In genomic region chr7:120917279-120917591, GRCm38 (mm10) we compare ENCODE assay signal across 8 mouse cellular contexts. TPM values are rescaled to one million over a fixed set of nuclear protein-coding genes. Genes with fewer than 3 reads are reported as not detected.
DNase-seq lines count a peak whose midpoint lies in the region; ATAC-seq and TF ChIP-seq lines count a peak whose summit lies in the region.

No protein-coding gene starts in this region.

- peaks cover 3% of the 10 kb centered on the region; the same call in 1 of the 2 replicates for H3K36me3 ChIP-seq in liver, embryonic 11.5 days (ENCODE audit: control insufficient read depth, insufficient read depth, low read length)
- H3K36me3 ChIP-seq in stomach, postnatal 0 days (ENCODE audit: control insufficient read depth, insufficient read depth, low read length): no peaks in the 10 kb centered on the region

- no peak for TF ChIP-seq CTCF in cerebellum, adult 2 months (IDR thresholded peaks at IDR 0.05; ENCODE audit: borderline replicate concordance, insufficient read depth, low read depth, low read length)
- TF ChIP-seq CTCF in stomach, postnatal 0 days (IDR thresholded peaks at IDR 0.05; ENCODE audit: low read depth): no peak

- 6% methylated on average over 12 of the region's 12 CpGs for WGBS in cerebellum, adult 2 months
- 8% methylated on average over 12 of the region's 12 CpGs for WGBS in liver, embryonic 11.5 days
- 6% methylated on average over 12 of the region's 12 CpGs for WGBS in stomach, postnatal 0 days

- no peak for TF ChIP-seq POLR2A in cerebellum, adult 2 months (IDR thresholded peaks at IDR 0.05; ENCODE audit: borderline replicate concordance, insufficient read depth, low read length)

- H3K4me3 ChIP-seq in cerebellum, adult 2 months (replicated peaks; ENCODE audit: insufficient read depth, low read depth, low read length): peak overlapping the region; percentile 72
- peak overlapping the region; percentile 94 for H3K4me3 ChIP-seq in liver, embryonic 11.5 days (ENCODE audit: low read depth, low read length)
- H3K4me3 ChIP-seq in stomach, postnatal 0 days (ENCODE audit: low read depth, low read length): peak overlapping the region; percentile 96

- no peaks in the 10 kb centered on the region for H3K9me3 ChIP-seq in liver, embryonic 11.5 days (ENCODE audit: control insufficient read depth, low read length)
- no peaks in the 10 kb centered on the region for H3K9me3 ChIP-seq in stomach, postnatal 0 days (ENCODE audit: control insufficient read depth, low read length)

- no peaks in the 10 kb centered on the region for H3K4me1 ChIP-seq in cerebellum, adult 2 months (ENCODE audit: control insufficient read depth, insufficient read depth, low read length)
- peaks cover 4% of the 10 kb centered on the region; the same call in 1 of the 2 replicates for H3K4me1 ChIP-seq in liver, embryonic 11.5 days (replicated peaks; ENCODE audit: control insufficient read depth, insufficient read depth, low read length)
- no peaks in the 10 kb centered on the region for H3K4me1 ChIP-seq in stomach, postnatal 0 days (replicated peaks; ENCODE audit: control insufficient read depth, insufficient read depth)

- no peak for TF ChIP-seq EP300 in stomach, postnatal 0 days (optimal IDR thresholded peaks at IDR 0.05)

- no peak overlapping the region for H3K9ac ChIP-seq in liver, embryonic 11.5 days (ENCODE audit: low read depth, low read length)
- no peak overlapping the region for H3K9ac ChIP-seq in stomach, postnatal 0 days (ENCODE audit: low read length)

- no peak overlapping the region for H3K27ac ChIP-seq in cerebellum, adult 2 months (ENCODE audit: insufficient read depth, low read length)
- no peak overlapping the region for H3K27ac ChIP-seq in liver, embryonic 11.5 days (ENCODE audit: low read depth, low read length)
- H3K27ac ChIP-seq in stomach, postnatal 0 days (replicated peaks): no peak overlapping the region

- H3K27me3 ChIP-seq in cerebellum, adult 2 months (ENCODE audit: control insufficient read depth, insufficient read depth, low read length): no peaks in the 10 kb centered on the region
- H3K27me3 ChIP-seq in liver, embryonic 11.5 days (replicated peaks; ENCODE audit: control insufficient read depth, insufficient read depth, low read length): no peaks in the 10 kb centered on the region
- no peaks in the 10 kb centered on the region for H3K27me3 ChIP-seq in stomach, postnatal 0 days (ENCODE audit: control insufficient read depth, insufficient read depth, low read length)

- ATAC-seq in liver, embryonic 11.5 days (replicated peaks; ENCODE audit: low FRiP score): no peak
- no peak for ATAC-seq in stomach, postnatal 0 days (ENCODE audit: low FRiP score, low TSS enrichment)

- no peak for DNase-seq in cerebellum, adult 2 months
- DNase-seq in cerebellum, postnatal 25 days: no peak
- DNase-seq in retina, adult 2 months (ENCODE audit: low read depth, low spot score): peak; percentile 28
- no peak for DNase-seq in retina, embryonic 14.5 days (ENCODE audit: low spot score)
- no peak for DNase-seq in liver, embryonic 11.5 days (ENCODE audit: low spot score)
- DNase-seq in stomach, postnatal 0 days (ENCODE audit: low spot score): no peak
- no peak for DNase-seq in urinary bladder, adult 18-20 months (ENCODE audit: low spot score in 2 of 2)
- DNase-seq in right cerebral cortex, adult 2 months (ENCODE audit: low spot score in 2 of 2): no peak

- peak overlapping the region; percentile 68 for H3K4me2 ChIP-seq in liver, embryonic 11.5 days
- peak overlapping the region; percentile 42 for H3K4me2 ChIP-seq in stomach, postnatal 0 days (replicated peaks; ENCODE audit: low read depth)

RNA-seq across cellular contexts. Expression of gene Polr3e, which starts 0.3 kb away (rescaled TPM):
- polyA plus RNA-seq in cerebellum, adult 2 months (2012; rRNA removed): 27.2 and 28.9 TPM in 2 replicates
- 30.0 and 31.3 TPM in 2 replicates for polyA plus RNA-seq in liver, embryonic 11.5 days (2014; fragmentation: Nextera tagmentation; extraction: Ambion mirVana)
- 16.1 and 17.7 TPM in 2 replicates for polyA plus RNA-seq in stomach, postnatal 0 days (2015; fragmentation: Nextera tagmentation; extraction: Ambion mirVana)
